Mouse (Mus musculus) MEL (cell line): ENCODE measurements at regions not wholly inside any gene's neighbourhood (a gene's known extent, or its start where the extent isn't known, plus 50 kb on each side); places are given as distances from the start of the nearest gene placed in this dataset.

Experiments used
- DNase-seq: peaks from one replicate; pipeline ENCODE4 v3.0.0; 2011; ENCODE audit warnings: low read depth, low spot score
- H3K27ac ChIP-seq: 2 replicates; pipeline ENCODE4 v1.5.1; 2012; ENCODE audit warnings: low read depth, mild to moderate bottlenecking, control low read depth, low read length, moderate library complexity; ENCODE audit not compliant: control insufficient read depth
- H3K27me3 ChIP-seq, 2 experiments: fragments of 150-350 bp in 1 of 2; sonication (generic) in 1 of 2; 2 replicates each; pipeline ENCODE4 v1.6.1; 2012; ENCODE audit warnings: low read length in 2 of 2, mild to moderate bottlenecking in 2 of 2, improper control_type of control experiment in 1 of 2, moderate library complexity in 1 of 2; ENCODE audit not compliant: insufficient read depth in 2 of 2, control insufficient read depth in 1 of 2
- H3K36me3 ChIP-seq, 2 experiments: 2 replicates each; pipeline ENCODE4 v1.6.1; 2012 to 2014; ENCODE audit warnings: low read length in 2 of 2, improper control_type of control experiment in 1 of 2, inconsistent platforms in 1 of 2, mild to moderate bottlenecking in 1 of 2; ENCODE audit not compliant: insufficient read depth in 2 of 2, control insufficient read depth in 1 of 2
- H3K4me1 ChIP-seq, 2 experiments: fragments of 150-350 bp in 1 of 2; sonication (generic) in 1 of 2; 2 replicates each; pipeline ENCODE4 v1.6.1; 2012; ENCODE audit warnings: low read length in 2 of 2, improper control_type of control experiment in 1 of 2, mild to moderate bottlenecking in 1 of 2; ENCODE audit not compliant: insufficient read depth in 2 of 2, control insufficient read depth in 1 of 2
- H3K4me3 ChIP-seq, 2 experiments: fragments of 150-350 bp in 1 of 2; sonication (generic) in 1 of 2; 2 replicates each; pipeline ENCODE4 v1.5.1; 2012; ENCODE audit warnings: low read depth in 2 of 2, low read length in 2 of 2, mild to moderate bottlenecking in 2 of 2, moderate library complexity in 2 of 2, control low read depth in 1 of 2, improper control_type of control experiment in 1 of 2; ENCODE audit not compliant: control insufficient read depth in 1 of 2, insufficient read depth in 1 of 2
- H3K79me2 ChIP-seq: 2 replicates; pipeline ENCODE4 v1.6.1; 2012; ENCODE audit warnings: mild to moderate bottlenecking, low read length, moderate library complexity; ENCODE audit not compliant: control insufficient read depth, poor library complexity, insufficient read depth
- H3K9ac ChIP-seq: 2 replicates; pipeline ENCODE4 v1.6.1; 2012; ENCODE audit warnings: low read depth, mild to moderate bottlenecking, control low read depth, low read length, moderate library complexity; ENCODE audit not compliant: control insufficient read depth, poor library complexity, severe bottlenecking
- H3K9me3 ChIP-seq: fragments of 150-350 bp; sonication (generic); replicated peaks from 2 replicates; pipeline ENCODE4 v1.6.1; 2012; ENCODE audit warnings: mild to moderate bottlenecking, low read length, improper control_type of control experiment, moderate library complexity; ENCODE audit not compliant: insufficient read depth
- CTCF ChIP-seq, 3 experiments: IDR thresholded peaks in 2 of 3; conservative IDR thresholded peaks in 1 of 3; 2 replicates each; pipeline ENCODE4 v1.5.1; 2011 to 2012; ENCODE audit warnings: low read length in 3 of 3, low read depth in 2 of 3, mild to moderate bottlenecking in 2 of 3, improper control_type of control experiment in 1 of 3, inconsistent platforms in 1 of 3, mixed read lengths in 1 of 3, moderate library complexity in 1 of 3; ENCODE audit not compliant: control insufficient read depth in 1 of 3, insufficient read depth in 1 of 3, poor library complexity in 1 of 3, severe bottlenecking in 1 of 3
- E2F4 ChIP-seq: IDR thresholded peaks from 2 replicates; pipeline ENCODE4 v1.6.1; 2011; ENCODE audit warnings: low read depth, low read length, improper control_type of control experiment, borderline replicate concordance
- ELF1 ChIP-seq: IDR thresholded peaks from 2 replicates; pipeline ENCODE4 v1.6.1; 2014; ENCODE audit warnings: low read depth, mild to moderate bottlenecking, inconsistent platforms, low read length, improper control_type of control experiment, moderate library complexity
- GATA1 ChIP-seq: IDR thresholded peaks from 2 replicates; pipeline ENCODE4 v1.6.1; 2011; ENCODE audit warnings: low read depth, low read length, improper control_type of control experiment
- HCFC1 ChIP-seq: IDR thresholded peaks from 2 replicates; pipeline ENCODE4 v1.6.1; 2012; ENCODE audit warnings: low read depth, mild to moderate bottlenecking, inconsistent platforms, low read length, improper control_type of control experiment, moderate library complexity
- JUND ChIP-seq: IDR thresholded peaks from 2 replicates; pipeline ENCODE4 v1.6.1; 2011; ENCODE audit warnings: low read depth, mild to moderate bottlenecking, improper control_type of control experiment, low read length
- KAT2A ChIP-seq: conservative IDR thresholded peaks from 2 replicates; pipeline ENCODE4 v1.6.1; 2012; ENCODE audit warnings: low read depth, low read length, improper control_type of control experiment, inconsistent platforms
- MAX ChIP-seq: IDR thresholded peaks from 2 replicates; pipeline ENCODE4 v1.6.1; 2011; ENCODE audit warnings: low read length, improper control_type of control experiment
- MEF2A ChIP-seq: IDR thresholded peaks from 2 replicates; pipeline ENCODE4 v1.6.1; 2014; ENCODE audit warnings: low read depth, mild to moderate bottlenecking, inconsistent platforms, low read length, improper control_type of control experiment; ENCODE audit not compliant: poor library complexity, insufficient replicate concordance, severe bottlenecking; ENCODE audit errors: extremely low read depth
- MYB ChIP-seq: IDR thresholded peaks from 2 replicates; pipeline ENCODE4 v1.6.1; 2011; ENCODE audit warnings: mild to moderate bottlenecking, low read depth, low read length, improper control_type of control experiment
- MYC ChIP-seq: IDR thresholded peaks from 2 replicates; pipeline ENCODE4 v1.6.1; 2011; ENCODE audit warnings: low read depth, mild to moderate bottlenecking, low read length, improper control_type of control experiment, moderate library complexity
- NELFE ChIP-seq: IDR thresholded peaks from 2 replicates; pipeline ENCODE4 v1.6.1; 2011; ENCODE audit warnings: low read depth, low read length, improper control_type of control experiment
- NRF1 ChIP-seq: IDR thresholded peaks from 2 replicates; pipeline ENCODE4 v1.6.1; 2014; ENCODE audit warnings: low read depth, mild to moderate bottlenecking, inconsistent platforms, low read length, improper control_type of control experiment, moderate library complexity; ENCODE audit not compliant: poor library complexity, insufficient read depth, severe bottlenecking
- POLR2A ChIP-seq, 2 experiments: IDR thresholded peaks; 2 replicates each; pipeline ENCODE4 v1.6.1; 2011 to 2012; ENCODE audit warnings: low read length in 2 of 2, mild to moderate bottlenecking in 2 of 2, control low read depth in 1 of 2, improper control_type of control experiment in 1 of 2, low read depth in 1 of 2, moderate library complexity in 1 of 2; ENCODE audit not compliant: control insufficient read depth in 1 of 2, insufficient read depth in 1 of 2, poor library complexity in 1 of 2
- POLR2AphosphoS2 ChIP-seq: IDR thresholded peaks from 2 replicates; pipeline ENCODE4 v1.6.1; 2011; ENCODE audit warnings: low read length, improper control_type of control experiment
- RCOR1 ChIP-seq: IDR thresholded peaks from 2 replicates; pipeline ENCODE4 v1.6.1; 2012; ENCODE audit warnings: low read depth, mild to moderate bottlenecking, inconsistent platforms, low read length, improper control_type of control experiment
- SIN3A ChIP-seq: IDR thresholded peaks from 2 replicates; pipeline ENCODE4 v1.6.1; 2012; ENCODE audit warnings: low read length, improper control_type of control experiment, inconsistent platforms
- SMC3 ChIP-seq: IDR thresholded peaks from 2 replicates; pipeline ENCODE4 v1.6.1; 2011; ENCODE audit warnings: low read depth, low read length, improper control_type of control experiment
- TBP ChIP-seq: IDR thresholded peaks from 2 replicates; pipeline ENCODE4 v1.8.0; 2011; ENCODE audit warnings: low read depth, low read length, improper control_type of control experiment
- TCF12 ChIP-seq: IDR thresholded peaks from 2 replicates; pipeline ENCODE4 v1.6.1; 2014; ENCODE audit warnings: low read depth, mild to moderate bottlenecking, inconsistent platforms, low read length, improper control_type of control experiment, moderate library complexity
- USF1 ChIP-seq: IDR thresholded peaks from 2 replicates; pipeline ENCODE4 v1.6.1; 2014; ENCODE audit warnings: low read depth, mild to moderate bottlenecking, inconsistent platforms, low read length, improper control_type of control experiment, moderate library complexity
- USF2 ChIP-seq, 2 experiments: IDR thresholded peaks; 2 replicates each; pipeline ENCODE4 v1.6.1; 2011 to 2012; ENCODE audit warnings: improper control_type of control experiment in 2 of 2, low read length in 2 of 2, borderline replicate concordance in 1 of 2, inconsistent platforms in 1 of 2, low read depth in 1 of 2, mild to moderate bottlenecking in 1 of 2; ENCODE audit not compliant: insufficient read depth in 1 of 2
- ZC3H11A ChIP-seq: IDR thresholded peaks from 2 replicates; pipeline ENCODE4 v1.6.1; 2012; ENCODE audit warnings: low read depth, mild to moderate bottlenecking, inconsistent platforms, low read length, improper control_type of control experiment
- ZNF384 ChIP-seq: IDR thresholded peaks from 2 replicates; pipeline ENCODE4 v1.6.1; 2012; ENCODE audit warnings: low read depth, mild to moderate bottlenecking, inconsistent platforms, low read length, improper control_type of control experiment

DNA sequence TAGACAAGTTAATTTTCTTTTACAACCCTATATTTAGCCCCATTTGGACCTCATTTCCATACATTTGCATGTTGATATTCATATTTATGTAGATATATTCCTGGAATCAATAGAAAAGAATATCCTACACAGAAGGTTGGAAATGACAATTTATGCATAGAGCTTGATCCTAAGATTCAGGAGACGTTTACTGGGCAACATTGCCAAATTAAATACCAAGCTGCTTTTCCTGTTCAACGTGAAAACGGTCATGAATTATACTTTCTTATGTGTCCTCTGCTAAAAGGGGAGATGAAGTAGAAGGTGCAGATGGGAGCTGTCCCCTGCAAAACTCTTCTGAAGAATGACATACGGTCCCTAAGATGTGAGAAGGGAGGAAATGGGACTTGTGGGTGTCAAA lies 2888.9 kb upstream of the Lrrc6 start:
- TF ChIP-seq MYC: no peak
- no peak for TF ChIP-seq USF2 (IDR thresholded peaks at IDR 0.05; ENCODE audit: borderline replicate concordance in 1 of 2, insufficient read depth in 1 of 2, low read depth in 1 of 2, low read length in 2 of 2)
- TF ChIP-seq, all 39 proteins: peak for 0
- no peaks in the 10 kb centered on the region for H3K9me3 ChIP-seq
- no peak overlapping the region for H3K27ac ChIP-seq
- no peak overlapping the region for H3K9ac ChIP-seq
- no peak for DNase-seq
- H3K36me3 ChIP-seq: no peaks in the 10 kb centered on the region
- H3K27me3 ChIP-seq: no peaks in the 10 kb centered on the region
- H3K4me1 ChIP-seq: no peaks in the 10 kb centered on the region
- no peaks in the 10 kb centered on the region for H3K79me2 ChIP-seq
- no peak overlapping the region for H3K4me3 ChIP-seq

DNA sequence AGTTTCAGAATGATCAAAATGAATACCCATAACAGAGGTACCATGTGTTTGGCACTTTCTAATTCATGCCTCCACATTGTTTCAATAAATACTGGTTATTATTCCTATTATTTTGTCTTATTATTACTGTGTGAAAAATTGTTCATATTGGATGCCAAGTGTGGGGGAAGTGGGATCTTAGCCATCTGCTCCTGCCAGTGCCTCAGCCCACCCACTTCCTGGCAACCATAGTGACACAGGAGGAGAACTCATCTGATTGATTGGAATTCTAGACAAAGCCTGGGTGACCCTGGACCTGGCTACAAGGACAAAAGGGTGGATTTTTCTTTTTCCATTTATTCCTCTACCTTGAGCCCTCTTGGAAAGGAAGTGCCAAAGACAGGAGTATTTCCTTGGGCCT lies 2886.8 kb upstream of the Lrrc6 start:
- H3K36me3 ChIP-seq: no peaks in the 10 kb centered on the region
- no peak overlapping the region for H3K4me3 ChIP-seq
- TF ChIP-seq ZC3H11A (no peak), SIN3A (no peak), E2F4 (no peak), ZNF384 (no peak), MYB (no peak), MAX (no peak), SMC3 (no peak), ELF1 (no peak), MYC (no peak), GATA1 (no peak), NELFE (no peak), TBP (no peak), MEF2A (no peak), RCOR1 (no peak)
- no peak overlapping the region for H3K27ac ChIP-seq
- H3K9ac ChIP-seq: no peak overlapping the region
- no peaks in the 10 kb centered on the region for H3K4me1 ChIP-seq
- H3K79me2 ChIP-seq: no peaks in the 10 kb centered on the region
- no peaks in the 10 kb centered on the region for H3K9me3 ChIP-seq
- no peaks in the 10 kb centered on the region for H3K27me3 ChIP-seq
- DNase-seq: no peak

DNA sequence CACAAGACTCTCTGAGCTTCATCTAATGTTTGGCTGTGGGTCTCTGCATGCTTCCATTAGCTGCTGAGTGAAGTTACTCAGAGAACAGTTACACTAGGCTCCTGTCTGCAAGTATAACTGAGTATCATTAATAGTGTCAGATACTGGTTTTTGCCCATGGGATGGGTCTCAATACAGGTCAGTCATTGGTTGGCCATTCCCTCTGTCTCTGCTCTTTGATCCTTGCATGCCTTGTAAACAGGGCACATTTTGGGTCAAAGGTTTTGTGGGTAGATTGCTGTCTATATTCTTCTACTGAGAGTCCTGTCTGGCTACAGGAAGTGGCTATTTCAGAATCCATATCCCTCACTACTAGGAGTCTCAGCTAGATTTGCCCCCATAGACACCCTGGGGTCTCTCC lies 2864.7 kb upstream of the Lrrc6 start:
- H3K27me3 ChIP-seq: no peaks in the 10 kb centered on the region
- no peaks in the 10 kb centered on the region for H3K9me3 ChIP-seq
- no peaks in the 10 kb centered on the region for H3K36me3 ChIP-seq
- TF ChIP-seq MYC: no peak
- TF ChIP-seq MYB: no peak
- TF ChIP-seq ZNF384: no peak
- no peak for TF ChIP-seq GATA1
- TF ChIP-seq USF1: no peak
- no peak for TF ChIP-seq TCF12
- TF ChIP-seq JUND: no peak
- TF ChIP-seq POLR2A (IDR thresholded peaks at IDR 0.05; ENCODE audit: control insufficient read depth in 1 of 2, insufficient read depth in 1 of 2, low read depth in 1 of 2, low read length in 2 of 2, poor library complexity in 1 of 2): no peak
- TF ChIP-seq SMC3: no peak
- TF ChIP-seq CTCF (IDR thresholded peaks at IDR 0.05 in 2 of 3, conservative IDR thresholded peaks at IDR 0.05 in 1 of 3; ENCODE audit: control insufficient read depth in 1 of 3, insufficient read depth in 1 of 3, low read depth in 2 of 3, low read length in 3 of 3, poor library complexity in 1 of 3, severe bottlenecking in 1 of 3): no peak
- TF ChIP-seq KAT2A: no peak
- no peak for TF ChIP-seq NELFE
- TF ChIP-seq ELF1: no peak
- no peak for TF ChIP-seq ZC3H11A
- no peak for TF ChIP-seq NRF1
- no peak for TF ChIP-seq E2F4
- no peak for TF ChIP-seq HCFC1
- no peak for TF ChIP-seq POLR2AphosphoS2
- no peak overlapping the region for H3K27ac ChIP-seq
- no peaks in the 10 kb centered on the region for H3K4me1 ChIP-seq
- H3K9ac ChIP-seq: no peak overlapping the region
- no peak overlapping the region for H3K4me3 ChIP-seq
- H3K79me2 ChIP-seq: no peaks in the 10 kb centered on the region
- DNase-seq: no peak
